Mouse (Mus musculus) left cerebral cortex, adult 2 months (tissue): Measurements from ENCODE around the gene Plekho1. TPM values are rescaled to one million over a fixed set of nuclear protein-coding genes. Genes with fewer than 3 reads are reported as not detected.
"Not testable (repeated sequence)": the region's sequence is repeated elsewhere in the genome, so short reads cannot be mapped to it uniquely, and the experiment has no call there.

Experiments used
- DNase-seq, 2 experiments: peaks; one replicate each; pipeline ENCODE4 v3.0.0; 2021 to 2022; ENCODE audit warnings: low spot score in 2 of 2, mixed read lengths in 1 of 2; ENCODE audit errors: extremely low spot score in 1 of 2
- H3K27ac ChIP-seq: fragments of 200-600 bp; 2 replicates; pipeline ENCODE4 v1.8.1; 2022
- H3K4me3 ChIP-seq: fragments of 200-600 bp; 2 replicates; pipeline ENCODE4 v1.8.1; 2022
- CTCF ChIP-seq: fragments of 200-600 bp; IDR thresholded peaks from 2 replicates; pipeline ENCODE4 v1.8.1; 2022; ENCODE audit warnings: antibody characterized with exemption, mild to moderate bottlenecking, moderate library complexity
- intact Hi-C: fragments of 180-260 bp; cut with DNase I; formaldehyde crosslinking; loops from one replicate; pipeline ENCODE4 v1.15.1; 2025
- total RNA-seq, 2 experiments: library from RNA; stranded (reverse); gene quantifications; 2 replicates each; pipeline ENCODE4 v1.2.3; 2021

Plekho1 gene
- total RNA-seq, 2 experiments from 2014 or later = 73.5 to 86.9 TPM

GRCm38 (mm10) chr3:95990413-95990941 lies 5.3 kb downstream of the Plekho1 start:
- DNase-seq = no peak
- Histone ChIP-seq H3K27ac (peak overlapping the region; percentile 19), H3K4me3 (no peak overlapping the region)
- no peak for TF ChIP-seq CTCF
- intact Hi-C loops = no loop called here

- no peak for TF ChIP-seq CTCF
- no peak for DNase-seq
- intact Hi-C loops = no loop called here
- H3K4me3 ChIP-seq = no peak overlapping the region
- peak overlapping the region; percentile 60 for H3K27ac ChIP-seq
Observed at GRCm38 (mm10) chr3:95988969-95989368, 6.8 kb downstream of the Plekho1 start.

- TF ChIP-seq CTCF = no peak
- intact Hi-C loops = no loop called here
- H3K27ac ChIP-seq = peak overlapping the region; percentile 53; the same call in 1 of the 2 replicates
Observed at GRCm38 (mm10) chr3:95988138-95988537, 7.7 kb downstream of the Plekho1 start.

GRCm38 (mm10) chr3:95987386-95988110 lies 8.3 kb downstream of the Plekho1 start:
- TF ChIP-seq CTCF = no peak; the same call in 1 of the 2 replicates
- H3K4me3 ChIP-seq = no peak overlapping the region
- DNase-seq = no peak
- H3K27ac ChIP-seq = peak overlapping the region; percentile 96
- intact Hi-C loops = no loop called here

More at GRCm38 (mm10) chr3:95988138-95988537, 7.7 kb downstream of the Plekho1 start:
- DNase-seq = no peak
- no peak overlapping the region for H3K4me3 ChIP-seq

GRCm38 (mm10) chr3:95986984-95987383 lies 8.8 kb downstream of the Plekho1 start:
- intact Hi-C loops = no loop called here
- DNase-seq = no peak
- Histone ChIP-seq H3K4me3 (no peak overlapping the region), H3K27ac (peak overlapping the region; percentile 96; the same call in 1 of the 2 replicates)
- TF ChIP-seq CTCF = no peak; the same call in 1 of the 2 replicates

GRCm38 (mm10) chr3:95986001-95986622 lies 9.7 kb downstream of the Plekho1 start:
- DNase-seq = peak; percentile 51 to 54
- peak overlapping the region; percentile 18; the same call in 1 of the 2 replicates for H3K4me3 ChIP-seq

GRCm38 (mm10) chr3:95985209-95986000 lies 10.4 kb downstream of the Plekho1 start:
- peak overlapping the region; percentile 96 for H3K27ac ChIP-seq
- peak overlapping the region; percentile 26 for H3K4me3 ChIP-seq
- no peak for TF ChIP-seq CTCF
- peak; percentile 47 to 64 for DNase-seq
- intact Hi-C loops = no loop called here

More at GRCm38 (mm10) chr3:95986001-95986622, 9.7 kb downstream of the Plekho1 start:
- TF ChIP-seq CTCF = no peak
- intact Hi-C loops = no loop called here
- peak overlapping the region; percentile 96 for H3K27ac ChIP-seq

- Histone ChIP-seq H3K4me3 (no peak overlapping the region), H3K27ac (no peak overlapping the region)
- intact Hi-C loops = no loop called here
- TF ChIP-seq CTCF = no peak
- no peak for DNase-seq
Observed at GRCm38 (mm10) chr3:95982129-95982528, 13.7 kb downstream of the Plekho1 start.

GRCm38 (mm10) chr3:95980276-95980970 lies 15.4 kb downstream of the Plekho1 start:
- intact Hi-C loops = no loop called here
- no peak for DNase-seq
- H3K4me3 ChIP-seq = no peak overlapping the region
- TF ChIP-seq CTCF = no peak
- H3K27ac ChIP-seq = no peak overlapping the region

GRCm38 (mm10) chr3:95978265-95978664 lies 17.5 kb downstream of the Plekho1 start:
- Histone ChIP-seq H3K4me3 (no peak overlapping the region), H3K27ac (peak overlapping the region; percentile 57)
- no peak for TF ChIP-seq CTCF
- intact Hi-C loops = no loop called here
- no peak for DNase-seq

- H3K4me3 ChIP-seq, intact Hi-C loops, H3K27ac ChIP-seq, DNase-seq: not testable (repeated sequence)
Observed at GRCm38 (mm10) chr3:95977587-95977986, 18.2 kb downstream of the Plekho1 start.
